Mouse (Mus musculus): Measurements from ENCODE around the gene Vti1a.

DNA sequence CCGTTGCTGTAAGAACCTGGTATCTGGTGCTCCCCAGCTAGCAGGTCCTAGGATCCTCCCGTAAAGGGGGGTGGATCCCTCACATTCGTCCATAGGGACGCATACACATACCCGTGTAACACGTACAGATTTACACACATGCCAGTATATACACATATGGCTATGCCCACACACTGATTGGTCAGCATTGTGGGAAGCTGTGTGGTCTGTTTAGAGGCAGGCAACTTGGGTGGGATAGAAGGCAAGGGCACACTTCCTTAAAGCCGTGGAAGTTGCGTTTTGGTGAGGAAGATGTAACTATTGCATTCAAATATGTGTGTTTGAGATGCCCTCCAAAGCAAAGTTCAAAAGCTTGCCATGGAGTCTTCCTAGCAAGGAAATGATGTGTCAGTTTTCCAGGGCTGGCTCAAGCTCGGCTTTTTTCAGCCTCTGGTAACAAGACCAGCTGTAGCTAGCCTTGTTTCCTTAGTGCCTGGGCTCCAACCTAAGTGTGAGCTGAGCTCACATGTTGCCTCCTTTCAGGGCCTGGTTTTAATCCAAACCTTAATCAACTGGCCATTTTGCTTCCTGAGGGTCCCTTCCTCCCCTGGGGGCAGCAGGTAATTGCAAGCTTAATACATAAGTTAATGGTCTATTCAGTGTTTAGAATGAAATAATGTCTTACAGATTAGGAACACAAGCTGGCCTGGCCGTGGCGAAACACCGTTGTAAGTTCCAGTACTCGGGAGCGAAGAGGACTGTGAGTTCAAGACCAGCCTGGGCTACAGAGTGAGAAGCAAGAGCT, 271.7 kb downstream of the Vti1a start:
- TF ChIP-seq CTCF (IDR thresholded peaks at IDR 0.05; ENCODE audit: low read depth), result no peak
- TF ChIP-seq EP300 (IDR thresholded peaks at IDR 0.05; ENCODE audit: low read depth), result no peak
